18 mouse cellular contexts compared by ENCODE assay signal in the genomic region with DNA sequence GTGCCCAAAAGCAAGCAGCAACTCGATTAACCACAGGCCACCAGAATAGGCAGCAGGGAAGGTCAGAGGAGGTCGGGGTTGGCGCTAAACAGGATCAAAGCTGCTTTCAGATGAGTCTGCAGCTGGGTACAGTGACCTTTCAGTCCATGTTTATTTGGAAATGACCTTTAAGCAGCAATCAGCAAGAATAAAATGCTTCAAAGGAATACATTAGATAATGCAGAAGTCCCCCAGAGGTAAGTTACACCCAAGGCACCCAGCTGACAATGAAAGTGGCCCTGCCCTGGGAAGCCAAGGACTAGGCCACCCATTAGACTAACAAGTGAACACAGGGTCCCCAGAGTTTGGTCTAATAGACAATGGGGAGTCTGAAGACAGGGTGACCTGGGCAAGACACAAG. TPM values are rescaled to one million over a fixed set of nuclear protein-coding genes. Genes with fewer than 3 reads are reported as not detected.
"Had no signal": no experiment of that assay in that cellular context is flagged by ENCODE, and none has a peak within 500 bp of the region (broad histone marks: within the 10 kb centered on the region; RNA-seq: fewer than 3 reads in every experiment).

No protein-coding gene starts in this region.

- H3K36me3 ChIP-seq: limb, embryonic 10.5 days; limb, embryonic 13.5 days; midbrain, embryonic 13.5 days; stomach, embryonic 15.5 days had no signal

- H3K4me3 ChIP-seq: limb, embryonic 10.5 days; limb, embryonic 13.5 days; midbrain, embryonic 13.5 days; stomach, embryonic 15.5 days had no signal

- H3K27me3 ChIP-seq: limb, embryonic 13.5 days; midbrain, embryonic 13.5 days; stomach, embryonic 15.5 days had no signal

- H3K4me2 ChIP-seq: limb, embryonic 13.5 days; liver, embryonic 11.5 days; lung, embryonic 14.5 days; midbrain, embryonic 13.5 days; stomach, embryonic 15.5 days had no signal

- H3K27ac ChIP-seq: limb, embryonic 10.5 days; limb, embryonic 13.5 days; liver, embryonic 14.5 days; macrophage; midbrain, embryonic 13.5 days; stomach, embryonic 15.5 days had no signal

- DNase-seq: kidney, adult 9 months; kidney, postnatal 14 days; kidney, postnatal 4 days; liver, postnatal 0 days; lung, embryonic 14.5 days; right cerebral cortex, adult 18-20 months; right cerebral cortex, postnatal 25 days; spleen, adult 18-20 months; thymus, postnatal 25 days had no signal

- H3K9me3 ChIP-seq: limb, embryonic 10.5 days; limb, embryonic 13.5 days; midbrain, embryonic 13.5 days; stomach, embryonic 15.5 days had no signal

- ATAC-seq: liver, postnatal 0 days; lung, postnatal 0 days; midbrain, embryonic 13.5 days had no signal

- H3K9ac ChIP-seq: limb, embryonic 13.5 days; liver, embryonic 14.5 days; liver, postnatal 0 days; lung, embryonic 14.5 days; midbrain, embryonic 13.5 days; stomach, embryonic 15.5 days had no signal

RNA-seq across cellular contexts. Expression of gene Sstr2, which starts 30.2 kb away (rescaled TPM):
- total RNA-seq: megakaryocyte, adult 5-6 weeks had no signal
- polyA plus RNA-seq: macrophage had no signal
